Mouse (Mus musculus) stomach, postnatal 0 days (tissue): ENCODE measurements around the gene Kat2b. TPM values are rescaled to one million over a fixed set of nuclear protein-coding genes. Genes with fewer than 3 reads are reported as not detected.
A peak's percentile ranks its signal among the peaks of the same experiment; 100 is the strongest.
"Not testable (repeated sequence)": the region's sequence is repeated elsewhere in the genome, so short reads cannot be mapped to it uniquely, and the experiment has no call there.

ENCODE experiments used
- ATAC-seq: fragments of 200-750 bp; cut with Nextera tagmentation; 2 replicates; pipeline ENCODE4 v1.8.0; 2017; ENCODE audit not compliant: low FRiP score, low TSS enrichment
- DNase-seq: peaks from one replicate; pipeline ENCODE4 v3.0.0-alpha.2; 2016; ENCODE audit warnings: low spot score
- H3K27ac ChIP-seq: fragments of 300-500 bp; sonication (generic); replicated peaks from 2 replicates; pipeline ENCODE4 v1.5.1; 2014; ENCODE audit warnings: mild to moderate bottlenecking, control low read depth
- H3K27me3 ChIP-seq: fragments of 300-500 bp; sonication (generic); 2 replicates; pipeline ENCODE4 v1.6.1; 2014; ENCODE audit warnings: low read length; ENCODE audit not compliant: control insufficient read depth, insufficient read depth
- H3K36me3 ChIP-seq: fragments of 300-500 bp; sonication (generic); 2 replicates; pipeline ENCODE4 v1.6.1; 2014; ENCODE audit warnings: low read length, mixed read lengths; ENCODE audit not compliant: control insufficient read depth, insufficient read depth
- H3K4me1 ChIP-seq: fragments of 300-500 bp; sonication (generic); replicated peaks from 2 replicates; pipeline ENCODE4 v1.6.1; 2014; ENCODE audit warnings: antibody characterized with exemption; ENCODE audit not compliant: control insufficient read depth, insufficient read depth
- H3K4me2 ChIP-seq: fragments of 300-500 bp; sonication (generic); replicated peaks from 2 replicates; pipeline ENCODE4 v1.6.1; 2014; ENCODE audit warnings: low read depth, mild to moderate bottlenecking, control low read depth, moderate library complexity
- H3K4me3 ChIP-seq: fragments of 300-500 bp; sonication (generic); 2 replicates; pipeline ENCODE4 v1.5.1; 2014; ENCODE audit warnings: low read depth, low read length, control low read depth
- H3K9ac ChIP-seq: fragments of 300-500 bp; sonication (generic); 2 replicates; pipeline ENCODE4 v1.6.1; 2014; ENCODE audit warnings: mild to moderate bottlenecking, low read length, control low read depth, mixed read lengths
- H3K9me3 ChIP-seq: fragments of 300-500 bp; sonication (generic); 2 replicates; pipeline ENCODE4 v1.6.1; 2016; ENCODE audit warnings: low read length; ENCODE audit not compliant: control insufficient read depth
- CTCF ChIP-seq: IDR thresholded peaks from 2 replicates; pipeline ENCODE4 v1.5.1; 2016; ENCODE audit warnings: antibody characterized with exemption, low read depth, mild to moderate bottlenecking, moderate library complexity
- EP300 ChIP-seq: optimal IDR thresholded peaks from 2 replicates; pipeline ENCODE3; 2016; ENCODE audit warnings: antibody characterized with exemption
- WGBS: fragments of 180-500 bp; shearing (Covaris S2); extraction: QIAGEN DNeasy Blood & Tissue Kit; methylation state at CpG from one replicate; pipeline ENCODE4 v1.1.7; 2014; 5-methylcytosine and 5-hydroxymethylcytosine counted together
- polyA plus RNA-seq: library from polyadenylated mRNA; unstranded; fragments of >200 nt; fragmentation: Nextera tagmentation; extraction: Ambion mirVana; gene quantifications from 2 replicates; pipeline ENCODE4 v1.2.1, GENCODE M21; 2015

The Kat2b gene
- polyA plus RNA-seq, 1 experiment from 2014 or later, result 4.9 TPM

DNA sequence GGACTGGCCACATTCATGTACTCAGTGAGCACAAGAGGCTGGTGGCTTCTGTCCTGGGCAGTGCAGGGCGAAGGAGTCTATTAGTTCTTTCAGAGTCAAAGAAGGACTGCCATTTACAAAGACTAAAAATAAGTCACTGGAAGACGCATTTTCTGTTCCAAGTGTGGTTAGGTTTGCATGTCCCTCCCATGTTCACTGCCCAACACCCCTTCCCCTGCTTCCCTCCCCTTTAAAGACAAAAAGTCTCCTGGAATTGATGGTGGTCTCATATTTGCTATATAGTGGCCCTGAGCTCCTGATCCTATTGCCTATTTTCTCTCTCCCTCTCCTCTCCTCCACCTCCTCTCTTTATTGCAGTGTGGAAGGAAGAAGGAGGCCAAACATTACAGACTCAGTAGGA, 89.3 kb downstream of the Kat2b start:
- no peak for DNase-seq
- no peak overlapping the region for H3K9ac ChIP-seq
- no peak for ATAC-seq
- TF ChIP-seq CTCF (no peak), EP300 (no peak)
- H3K4me1 ChIP-seq, result no peaks in the 10 kb centered on the region
- H3K27ac ChIP-seq, result no peak overlapping the region
- no peak overlapping the region for H3K4me3 ChIP-seq
- H3K9me3 ChIP-seq, result no peaks in the 10 kb centered on the region
- no peaks in the 10 kb centered on the region for H3K27me3 ChIP-seq
- 90% methylated on average over 2 of the region's 2 CpGs for WGBS
- no peak overlapping the region for H3K4me2 ChIP-seq
- peaks cover 7% of the 10 kb centered on the region; the same call in 1 of the 2 replicates for H3K36me3 ChIP-seq

- H3K4me3 ChIP-seq, result no peak overlapping the region
- TF ChIP-seq EP300, result no peak
- no peak overlapping the region for H3K27ac ChIP-seq
- H3K4me1 ChIP-seq, result no peaks in the 10 kb centered on the region
- no peaks in the 10 kb centered on the region for H3K9me3 ChIP-seq
- DNase-seq (no peak), ATAC-seq (no peak)
- H3K9ac ChIP-seq, result no peak overlapping the region
- H3K27me3 ChIP-seq, result no peaks in the 10 kb centered on the region
- H3K4me2 ChIP-seq, result no peak overlapping the region
- H3K36me3 ChIP-seq, result peaks cover 7% of the 10 kb centered on the region; the same call in 1 of the 2 replicates
- 43% methylated on average over 6 of the region's 6 CpGs for WGBS
Measured at GRCm38 (mm10) chr17:53656369-53656860, 89.8 kb downstream of the Kat2b start.

DNA sequence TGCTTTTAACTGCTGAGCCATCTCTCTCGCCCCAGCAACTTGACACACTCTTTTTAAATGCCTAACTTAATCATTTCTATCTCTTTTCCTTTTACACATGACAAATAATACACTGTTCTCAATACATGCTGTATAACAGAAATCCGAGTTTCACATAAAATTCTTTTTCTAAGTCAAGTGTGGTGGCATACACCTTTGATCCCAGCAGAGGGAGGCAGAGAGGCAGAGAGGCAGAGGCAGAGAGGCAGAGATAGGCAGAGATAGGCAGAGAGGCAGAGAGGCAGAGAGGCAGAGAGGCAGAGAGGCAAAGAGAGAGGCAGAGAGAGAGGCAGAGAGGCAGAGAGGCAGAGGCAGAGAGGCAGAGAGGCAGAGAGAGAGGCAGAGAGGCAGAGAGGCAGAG, 90.7 kb downstream of the Kat2b start:
- not testable (repeated sequence) for H3K27me3 ChIP-seq, H3K4me1 ChIP-seq, DNase-seq, H3K4me2 ChIP-seq, H3K9me3 ChIP-seq, ATAC-seq, H3K36me3 ChIP-seq, H3K9ac ChIP-seq, H3K27ac ChIP-seq, H3K4me3 ChIP-seq
- peak; percentile 73 for TF ChIP-seq CTCF
- 54% methylated on average over 2 of the region's 2 CpGs for WGBS

GRCm38 (mm10) chr17:53658668-53659067, 92.0 kb downstream of the Kat2b start:
- H3K27ac ChIP-seq, result no peak overlapping the region
- H3K9me3 ChIP-seq, result no peaks in the 10 kb centered on the region
- H3K4me1 ChIP-seq, result no peaks in the 10 kb centered on the region
- no peak overlapping the region for H3K4me3 ChIP-seq
- WGBS, result 93% methylated on average over 2 of the region's 2 CpGs
- TF ChIP-seq CTCF (no peak), EP300 (no peak)
- DNase-seq (no peak), ATAC-seq (no peak)
- peaks cover 5% of the 10 kb centered on the region; the same call in 1 of the 2 replicates for H3K36me3 ChIP-seq
- no peak overlapping the region for H3K9ac ChIP-seq
- H3K27me3 ChIP-seq, result no peaks in the 10 kb centered on the region
- no peak overlapping the region for H3K4me2 ChIP-seq

GRCm38 (mm10) chr17:53659230-53659629, 92.6 kb downstream of the Kat2b start:
- 84% methylated on average over 8 of the region's 8 CpGs for WGBS
- Histone ChIP-seq H3K36me3 (no peaks in the 10 kb centered on the region), H3K9me3 (no peaks in the 10 kb centered on the region), H3K4me3 (no peak overlapping the region), H3K27me3 (no peaks in the 10 kb centered on the region), H3K4me2 (no peak overlapping the region), H3K27ac (no peak overlapping the region), H3K4me1 (no peaks in the 10 kb centered on the region), H3K9ac (no peak overlapping the region)
- DNase-seq, result no peak
- ATAC-seq, result no peak
- no peak for TF ChIP-seq EP300
- no peak for TF ChIP-seq CTCF

GRCm38 (mm10) chr17:53659738-53660137, 93.1 kb downstream of the Kat2b start:
- H3K4me3 ChIP-seq, result no peak overlapping the region
- no peak for ATAC-seq
- no peak overlapping the region for H3K4me2 ChIP-seq
- no peaks in the 10 kb centered on the region for H3K27me3 ChIP-seq
- no peaks in the 10 kb centered on the region for H3K36me3 ChIP-seq
- DNase-seq, result no peak
- TF ChIP-seq CTCF (no peak), EP300 (no peak)
- no peaks in the 10 kb centered on the region for H3K4me1 ChIP-seq
- no peak overlapping the region for H3K9ac ChIP-seq
- H3K9me3 ChIP-seq, result no peaks in the 10 kb centered on the region
- 74% methylated on average over 4 of the region's 4 CpGs for WGBS
- no peak overlapping the region for H3K27ac ChIP-seq
